ENCODE assay signal across 7 mouse cellular contexts in the genomic region with DNA sequence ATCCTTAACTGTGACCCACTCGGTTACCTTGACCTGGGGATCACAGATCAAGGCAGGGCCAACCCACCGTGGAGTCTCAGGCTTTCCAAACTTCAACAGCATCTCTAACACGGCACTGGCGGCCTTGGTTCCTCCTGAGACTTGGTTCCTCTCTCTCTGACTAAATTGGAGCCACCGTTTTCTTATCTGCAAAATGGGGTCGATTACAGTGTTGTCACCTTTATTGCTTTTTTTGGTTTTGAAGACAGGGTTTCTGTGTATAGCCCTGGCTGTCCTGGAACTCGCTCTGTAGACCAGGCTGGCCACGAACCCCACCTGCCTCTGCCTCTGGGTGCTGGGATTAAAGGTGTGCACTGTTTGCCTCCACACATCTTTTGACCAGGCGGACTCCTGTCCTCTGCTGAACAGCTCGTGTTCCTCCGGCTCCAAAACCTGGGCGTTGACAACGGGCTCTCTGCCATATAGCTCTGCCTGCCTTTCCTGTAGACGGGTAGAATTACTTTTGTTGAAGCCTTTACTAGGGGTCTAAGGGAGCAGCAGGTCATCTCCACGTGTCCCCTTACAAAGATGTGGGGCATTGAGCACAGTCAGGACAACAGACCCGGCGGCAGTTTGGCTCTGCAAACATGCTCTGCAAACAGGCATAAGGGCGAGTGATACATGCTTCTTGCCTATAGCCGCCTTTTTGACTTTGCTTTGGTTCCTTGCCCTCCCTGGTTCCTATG. TPM values are rescaled to one million over a fixed set of nuclear protein-coding genes. Genes with fewer than 3 reads are reported as not detected.
DNase-seq lines count a peak whose midpoint lies in the region; ATAC-seq lines count a peak whose summit lies in the region.

No protein-coding gene starts in this region.

- peak overlapping the region; percentile 56 for H3K4me3 ChIP-seq in forebrain, embryonic 10.5 days
- H3K4me3 ChIP-seq in intestine, embryonic 16.5 days (ENCODE audit: low read length) = peak overlapping the region; percentile 46
- peak overlapping the region; percentile 58 for H3K4me3 ChIP-seq in midbrain, embryonic 10.5 days

- peaks cover 78% of the 10 kb centered on the region for H3K4me1 ChIP-seq in forebrain, embryonic 10.5 days
- peaks cover 50% of the 10 kb centered on the region for H3K4me1 ChIP-seq in intestine, embryonic 16.5 days (ENCODE audit: control insufficient read depth, insufficient read depth, low read length)
- peaks cover 79% of the 10 kb centered on the region for H3K4me1 ChIP-seq in midbrain, embryonic 10.5 days

- no peak; the same call in 1 of the 2 replicates for ATAC-seq in intestine, embryonic 16.5 days

- H3K36me3 ChIP-seq in forebrain, embryonic 10.5 days (replicated peaks) = no peaks in the 10 kb centered on the region
- H3K36me3 ChIP-seq in intestine, embryonic 16.5 days (ENCODE audit: control insufficient read depth, insufficient read depth, low read length) = no peaks in the 10 kb centered on the region
- H3K36me3 ChIP-seq in midbrain, embryonic 10.5 days = no peaks in the 10 kb centered on the region

- H3K4me2 ChIP-seq in intestine, embryonic 16.5 days (ENCODE audit: low read depth, low read length) = peak overlapping the region; percentile 88

- H3K9me3 ChIP-seq in forebrain, embryonic 10.5 days = no peaks in the 10 kb centered on the region
- no peaks in the 10 kb centered on the region for H3K9me3 ChIP-seq in intestine, embryonic 16.5 days (ENCODE audit: control insufficient read depth, low read length)
- no peaks in the 10 kb centered on the region for H3K9me3 ChIP-seq in midbrain, embryonic 10.5 days (replicated peaks)

- H3K27me3 ChIP-seq in forebrain, embryonic 10.5 days (ENCODE audit: poor library complexity, severe bottlenecking) = no peaks in the 10 kb centered on the region
- no peaks in the 10 kb centered on the region for H3K27me3 ChIP-seq in intestine, embryonic 16.5 days (replicated peaks; ENCODE audit: control insufficient read depth, insufficient read depth, low read length)
- H3K27me3 ChIP-seq in midbrain, embryonic 10.5 days (ENCODE audit: low read depth, poor library complexity, severe bottlenecking) = no peaks in the 10 kb centered on the region

- DNase-seq in thymus, postnatal 14 days = peak; percentile 24
- no peak for DNase-seq in thymus, postnatal 10 days (ENCODE audit: low spot score in 2 of 2)
- DNase-seq in forebrain, embryonic 10.5 days (ENCODE audit: extremely low spot score, low spot score) = no peak
- peak; percentile 55 for DNase-seq in midbrain, embryonic 10.5 days (ENCODE audit: low spot score)
- DNase-seq in gastrocnemius, adult 18-20 months (ENCODE audit: low spot score) = no peak
- DNase-seq in layer of hippocampus, adult 8-10 months (ENCODE audit: low spot score in 2 of 2) = no peak

- peak overlapping the region; percentile 97 for H3K27ac ChIP-seq in forebrain, embryonic 10.5 days
- peak overlapping the region; percentile 99 for H3K27ac ChIP-seq in intestine, embryonic 16.5 days (ENCODE audit: low read length)
- H3K27ac ChIP-seq in midbrain, embryonic 10.5 days (replicated peaks) = peak overlapping the region; percentile 98

- H3K9ac ChIP-seq in intestine, embryonic 16.5 days (ENCODE audit: low read depth, low read length) = peak overlapping the region; percentile 75

- 15% methylated on average over 19 of the region's 19 CpGs for WGBS in forebrain, embryonic 10.5 days
- WGBS in intestine, embryonic 16.5 days = 18% methylated on average over 19 of the region's 19 CpGs
- WGBS in midbrain, embryonic 10.5 days = 18% methylated on average over 19 of the region's 19 CpGs

RNA-seq across cellular contexts. Expression of a gene that starts 21.7 kb away (rescaled TPM):
- 2,941 and 3,273 TPM in 2 replicates for polyA plus RNA-seq in forebrain, embryonic 10.5 days (2016; fragmentation: Nextera tagmentation; extraction: Ambion mirVana)
- polyA plus RNA-seq in intestine, embryonic 16.5 days (2015; fragmentation: Nextera tagmentation; extraction: Ambion mirVana) = 1,684 and 1,813 TPM in 2 replicates
- polyA plus RNA-seq in midbrain, embryonic 10.5 days (2016; fragmentation: Nextera tagmentation; extraction: Ambion mirVana) = 2,732 and 2,904 TPM in 2 replicates
- total RNA-seq in gastrocnemius, adult 18-20 months (2021) = 10 to 100 TPM; 64.2 to 99.0 TPM
- 100 to 1,000 TPM; 420 to 464 (median 444) TPM for total RNA-seq in layer of hippocampus, adult 8-10 months (2022)

Comparison
In these comparisons a context has a peak if more than half of its experiments do, and no peak if none do; other contexts are left out.
1. DNase-seq: peak in thymus, postnatal 14 days (single experiment) and midbrain, embryonic 10.5 days (single experiment); none in thymus, postnatal 10 days (0 of 2), forebrain, embryonic 10.5 days (single experiment), gastrocnemius, adult 18-20 months (single experiment) and layer of hippocampus, adult 8-10 months (0 of 2).
2. Peak in every context shown above with its lines, with median percentiles within 50 percentile points of each other: H3K27ac ChIP-seq and H3K4me3 ChIP-seq.